Mouse (Mus musculus): ENCODE data around the gene Maml3. TPM values are rescaled to one million over a fixed set of nuclear protein-coding genes. Genes with fewer than 3 reads are reported as not detected.
A peak's percentile ranks its signal among the peaks of the same experiment; 100 is the strongest.

The Maml3 gene
- total and polyA plus RNA-seq, 3 experiments = 0.81 to 1.8 (median 0.98) TPM

DNA sequence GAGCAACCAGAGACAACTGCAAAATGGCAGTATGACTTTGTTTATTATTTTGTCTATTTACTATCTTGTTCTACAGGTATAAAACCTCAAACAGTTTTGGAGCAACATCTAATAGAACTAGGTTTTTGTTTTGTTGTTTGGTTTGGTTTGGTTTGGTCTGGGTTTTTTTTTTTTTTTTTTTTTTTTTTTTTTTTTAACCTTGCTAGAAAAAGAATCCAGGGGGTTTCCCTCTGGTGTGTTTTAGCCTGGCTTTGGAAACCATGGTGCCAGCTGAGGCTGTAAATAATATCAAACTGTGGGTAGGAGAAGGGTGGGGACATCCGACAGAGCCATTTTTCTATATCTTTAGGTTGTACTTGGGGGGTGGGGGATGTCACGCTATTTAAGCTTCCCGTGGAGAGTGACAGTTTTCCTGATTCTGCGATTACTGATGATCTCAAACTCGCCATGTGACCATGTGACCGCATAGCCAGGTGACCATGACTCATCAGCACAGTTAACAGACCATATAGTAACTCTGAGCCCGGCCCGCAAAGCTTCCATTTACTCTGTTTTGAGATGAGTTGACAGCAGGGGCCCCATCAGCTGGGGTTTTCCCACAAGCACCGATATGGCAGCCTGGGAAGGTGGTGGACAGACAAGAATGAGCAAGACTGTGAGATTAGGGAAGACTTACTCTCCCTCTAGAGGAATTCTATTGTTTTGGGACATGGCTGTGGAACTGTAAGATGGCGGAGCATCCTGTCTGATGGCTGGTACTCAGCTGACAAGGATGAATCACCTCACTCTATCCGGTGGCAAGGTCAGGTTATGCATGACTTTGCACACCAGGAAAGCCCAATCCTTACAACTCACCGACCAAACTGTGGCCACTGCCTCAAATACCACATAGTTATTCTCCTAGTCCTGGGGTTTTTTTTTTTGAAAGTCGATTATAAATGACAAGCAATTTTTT is 170.1 kb downstream of the Maml3 start (continued):
- TF ChIP-seq NELFE (IDR thresholded peaks at IDR 0.05; ENCODE audit: low read depth, low read length) (no peak), E2F4 (IDR thresholded peaks at IDR 0.05; ENCODE audit: insufficient replicate concordance, low read depth, low read length) (no peak), ZNF384 (IDR thresholded peaks at IDR 0.05; ENCODE audit: low read depth, low read length) (peak; percentile 98), ETS1 (conservative IDR thresholded peaks at IDR 0.05; ENCODE audit: low read depth, low read length) (peak; percentile 99), MYC (IDR thresholded peaks at IDR 0.05; ENCODE audit: low read depth, low read length) (peak; percentile 85; the same call in 1 of the 2 replicates), MXI1 (IDR thresholded peaks at IDR 0.05; ENCODE audit: low read depth, low read length) (peak; percentile 62; the same call in 1 of the 2 replicates), TBP (conservative IDR thresholded peaks at IDR 0.05; ENCODE audit: low read depth, low read length) (0 out of 2 replicates have a peak, but pooled peaks have one; percentile 44), SMC3 (IDR thresholded peaks at IDR 0.05; ENCODE audit: low read depth, low read length) (peak; percentile 2; the same call in 1 of the 2 replicates), ZC3H11A (IDR thresholded peaks at IDR 0.05; ENCODE audit: low read depth, low read length) (no peak), CHD2 (IDR thresholded peaks at IDR 0.05; ENCODE audit: low read length) (peak; percentile 83; the same call in 1 of the 2 replicates), UBTF (IDR thresholded peaks at IDR 0.05; ENCODE audit: low read depth, low read length) (no peak), IRF4 (IDR thresholded peaks at IDR 0.05; ENCODE audit: low read depth, low read length) (peak; percentile 95), ELF1 (IDR thresholded peaks at IDR 0.05; ENCODE audit: low read depth, low read length) (no peak), PAX5 (IDR thresholded peaks at IDR 0.05; ENCODE audit: low read length) (no peak), MAFK (IDR thresholded peaks at IDR 0.05; ENCODE audit: insufficient replicate concordance, low read length) (peak; percentile 86), HCFC1 (IDR thresholded peaks at IDR 0.05; ENCODE audit: low read depth, low read length) (peak; percentile 57; the same call in 1 of the 2 replicates)

GRCm38 (mm10) chr3:51928188-51928587 is 176.7 kb downstream of the Maml3 start:
- H3K27me3 ChIP-seq (replicated peaks) = no peaks in the 10 kb centered on the region
- TF ChIP-seq NELFE (IDR thresholded peaks at IDR 0.05; ENCODE audit: low read depth, low read length) = no peak
- TF ChIP-seq BHLHE40 (IDR thresholded peaks at IDR 0.05; ENCODE audit: low read depth, low read length) = no peak
- no peak for TF ChIP-seq MEF2A (IDR thresholded peaks at IDR 0.05; ENCODE audit: borderline replicate concordance, low read depth, low read length)
- TF ChIP-seq KAT2A (IDR thresholded peaks at IDR 0.05; ENCODE audit: insufficient replicate concordance, low read length) = no peak
- no peak for TF ChIP-seq RCOR1 (conservative IDR thresholded peaks at IDR 0.05; ENCODE audit: low read depth, low read length)
- no peak for TF ChIP-seq NRF1 (IDR thresholded peaks at IDR 0.05; ENCODE audit: low read depth, low read length)
- TF ChIP-seq SMC3 (IDR thresholded peaks at IDR 0.05; ENCODE audit: low read depth, low read length) = no peak
- TF ChIP-seq MAZ (IDR thresholded peaks at IDR 0.05; ENCODE audit: low read depth, low read length) = no peak
- no peak for TF ChIP-seq ZC3H11A (IDR thresholded peaks at IDR 0.05; ENCODE audit: low read depth, low read length)
- TF ChIP-seq RAD21 (IDR thresholded peaks at IDR 0.05; ENCODE audit: low read depth, low read length) = no peak
- no peak for TF ChIP-seq MAX (IDR thresholded peaks at IDR 0.05; ENCODE audit: low read length)
- TF ChIP-seq POLR2A (IDR thresholded peaks at IDR 0.05; ENCODE audit: low read depth, low read length) = no peak
- no peak for TF ChIP-seq MAFK (IDR thresholded peaks at IDR 0.05; ENCODE audit: insufficient replicate concordance, low read length)
- TF ChIP-seq JUN (IDR thresholded peaks at IDR 0.05; ENCODE audit: insufficient read depth, low read depth, low read length) = no peak
- no peak for TF ChIP-seq TBP (conservative IDR thresholded peaks at IDR 0.05; ENCODE audit: low read depth, low read length)
- no peak for TF ChIP-seq UBTF (IDR thresholded peaks at IDR 0.05; ENCODE audit: low read depth, low read length)
- TF ChIP-seq EP300 (IDR thresholded peaks at IDR 0.05; ENCODE audit: low read length) = no peak
- TF ChIP-seq HCFC1 (IDR thresholded peaks at IDR 0.05; ENCODE audit: low read depth, low read length) = no peak
- TF ChIP-seq MXI1 (IDR thresholded peaks at IDR 0.05; ENCODE audit: low read depth, low read length) = no peak

More at GRCm38 (mm10) chr3:51928188-51928587, 176.7 kb downstream of the Maml3 start:
- dilution Hi-C loops (cut with MboI; ENCODE audit: extremely low pct_ligation_motif_present, extremely low pct_unique_long_range_greater_than_20kb, low sequenced_read_pairs) (no loop called here), in situ Hi-C loops (cut with MboI; ENCODE audit: low pct_ligation_motif_present, low pct_unique_long_range_greater_than_20kb, low sequenced_read_pairs) (no loop called here)
- no peak overlapping the region for H3K9ac ChIP-seq (ENCODE audit: insufficient read depth, low read depth)
- H3K4me1 ChIP-seq (ENCODE audit: control insufficient read depth in 1 of 2, insufficient read depth in 2 of 2) = peaks cover 2 to 13% of the 10 kb centered on the region in 2 experiments; a peak in 2 of 4 replicates
- no peak overlapping the region for H3K4me2 ChIP-seq (ENCODE audit: insufficient read depth, low read depth, poor library complexity, severe bottlenecking)
- H3K36me3 ChIP-seq (replicated peaks in 1 of 2; ENCODE audit: control insufficient read depth in 1 of 2, insufficient read depth in 1 of 2, low read length in 1 of 2) = no peaks in the 10 kb centered on the region
- H3K79me2 ChIP-seq (replicated peaks; ENCODE audit: control insufficient read depth, extremely low read depth, insufficient read depth, poor library complexity, severe bottlenecking) = no peaks in the 10 kb centered on the region
- H3K9me3 ChIP-seq (replicated peaks; ENCODE audit: low read length) = peaks cover 6% of the 10 kb centered on the region
- DNase-seq (ENCODE audit: extremely low read depth) = no peak
- no peak overlapping the region for H3K4me3 ChIP-seq (replicated peaks in 1 of 3; ENCODE audit: low read depth in 2 of 3, low read length in 2 of 3, poor library complexity in 1 of 3)
- no peak overlapping the region for H3K27ac ChIP-seq (ENCODE audit: insufficient read depth, low read depth)

All from CH12.LX (cell line).